Mouse (Mus musculus): ENCODE measurements around the gene Slc36a1.

DNA sequence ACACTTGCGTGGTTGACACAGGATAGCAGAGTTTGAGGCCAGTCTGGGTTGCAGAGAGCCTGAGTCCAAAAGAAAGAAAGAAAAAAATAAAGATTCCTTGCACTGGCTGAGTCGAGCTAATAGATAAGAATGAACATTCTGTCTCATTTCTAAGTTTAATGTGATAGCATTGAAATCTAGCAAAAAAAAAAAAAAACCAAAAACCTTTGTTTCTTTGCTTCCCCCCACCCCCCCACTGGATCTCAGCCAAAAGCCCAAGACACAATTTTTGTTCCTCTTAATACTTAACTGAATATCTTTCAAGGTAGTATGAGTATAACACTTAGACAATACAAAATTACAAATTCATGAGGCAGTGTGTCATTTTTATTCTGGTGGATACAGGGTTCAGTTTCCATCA, 4.9 kb downstream of the Slc36a1 start:
- TF ChIP-seq CTCF (IDR thresholded peaks at IDR 0.05; ENCODE audit: control insufficient read depth, insufficient read depth, low read length), result no peak
- TF ChIP-seq POLR2A (IDR thresholded peaks at IDR 0.05; ENCODE audit: borderline replicate concordance, control insufficient read depth, low read depth, low read length), result no peak
